Mouse (Mus musculus) kidney, embryonic 16.5 days (tissue): ENCODE measurements around the gene Plet1. TPM values are rescaled to one million over a fixed set of nuclear protein-coding genes. Genes with fewer than 3 reads are reported as not detected.

Experiments
- ATAC-seq: fragments of 200-750 bp; cut with Nextera tagmentation; 2 replicates; pipeline ENCODE4 v1.8.0; 2017; ENCODE audit warnings: moderate TSS enrichment; ENCODE audit not compliant: low FRiP score, low TSS enrichment
- H3K27ac ChIP-seq: fragments of 300-500 bp; sonication (generic); 2 replicates; pipeline ENCODE4 v1.5.1; 2014; ENCODE audit warnings: low read length
- H3K27me3 ChIP-seq: fragments of 300-500 bp; sonication (generic); 2 replicates; pipeline ENCODE4 v1.6.1; 2014; ENCODE audit warnings: low read length, control low read depth, mixed read lengths; ENCODE audit not compliant: insufficient read depth
- H3K36me3 ChIP-seq: fragments of 300-500 bp; sonication (generic); 2 replicates; pipeline ENCODE4 v1.6.1; 2014; ENCODE audit warnings: low read length, control low read depth, mixed read lengths; ENCODE audit not compliant: insufficient read depth
- H3K4me1 ChIP-seq: fragments of 300-500 bp; sonication (generic); 2 replicates; pipeline ENCODE4 v1.6.1; 2014; ENCODE audit warnings: low read length, control low read depth, mixed read lengths; ENCODE audit not compliant: insufficient read depth
- H3K4me2 ChIP-seq: fragments of 300-500 bp; sonication (generic); replicated peaks from 2 replicates; pipeline ENCODE4 v1.6.1; 2014; ENCODE audit warnings: low read depth, low read length
- H3K4me3 ChIP-seq: fragments of 300-500 bp; sonication (generic); 2 replicates; pipeline ENCODE4 v1.5.1; 2014; ENCODE audit warnings: mild to moderate bottlenecking, low read length
- H3K9ac ChIP-seq: fragments of 300-500 bp; sonication (generic); replicated peaks from 2 replicates; pipeline ENCODE4 v1.6.1; 2014; ENCODE audit warnings: low read length
- H3K9me3 ChIP-seq: fragments of 300-500 bp; sonication (generic); 2 replicates; pipeline ENCODE4 v1.6.1; 2016; ENCODE audit warnings: low read length, control low read depth
- WGBS: fragments of 180-500 bp; shearing (Covaris S2); extraction: QIAGEN DNeasy Blood & Tissue Kit; methylation state at CpG from one replicate; pipeline ENCODE4 v1.1.7; 2014; 5-methylcytosine and 5-hydroxymethylcytosine counted together
- polyA plus RNA-seq: library from polyadenylated mRNA; unstranded; fragments of >200 nt; fragmentation: Nextera tagmentation; extraction: Ambion mirVana; gene quantifications from 2 replicates; pipeline ENCODE4 v1.2.1, GENCODE M21; 2015

Gene Plet1
- 36.9 and 37.1 TPM in 2 replicates for polyA plus RNA-seq

DNA sequence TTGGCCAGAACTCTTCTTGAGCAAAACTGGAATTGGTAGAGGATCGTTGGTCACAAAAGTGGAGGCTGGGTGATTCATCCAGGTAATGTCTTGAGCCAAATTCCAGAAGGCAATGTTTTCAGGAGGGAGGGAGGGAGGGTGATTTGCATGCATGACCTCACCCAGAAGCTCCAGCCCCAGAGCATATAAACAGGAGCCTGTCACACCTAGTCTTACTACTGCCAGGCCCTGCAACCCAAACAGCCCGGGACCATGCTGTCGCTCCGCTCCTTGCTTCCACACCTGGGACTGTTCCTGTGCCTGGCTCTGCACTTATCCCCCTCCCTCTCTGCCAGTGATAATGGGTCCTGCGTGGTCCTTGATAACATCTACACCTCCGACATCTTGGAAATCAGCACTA, at the start of gene Plet1:
Plet1 (plus strand) TSS at position 215 of the 400 bp plus-strand sequence.
- peak within 1 kb of the TSS; percentile 12 for H3K4me3 ChIP-seq

DNA sequence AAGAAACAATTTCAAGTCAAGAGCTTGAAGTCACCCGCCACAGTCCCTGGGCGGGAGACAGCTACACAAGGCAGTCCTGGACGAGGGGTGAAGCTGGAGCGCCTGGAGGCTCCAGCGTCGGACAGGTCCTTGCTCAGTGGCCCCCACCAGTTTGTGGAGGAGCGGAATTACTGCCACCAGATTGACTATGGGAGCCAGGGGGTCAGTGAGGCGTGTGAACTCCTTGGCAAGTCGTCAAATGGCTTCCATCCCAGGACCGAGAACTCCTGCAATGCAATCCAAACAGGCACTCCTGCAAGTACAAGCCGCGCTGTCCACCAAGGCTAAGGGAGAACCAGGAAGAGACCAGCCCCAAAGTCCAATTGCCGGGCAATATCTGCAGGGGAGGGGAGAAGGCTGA, 45.3 kb upstream of the Plet1 start:
- no peak overlapping the region for H3K27ac ChIP-seq
- no peaks in the 10 kb centered on the region; the same call in 1 of the 2 replicates for H3K9me3 ChIP-seq
- H3K9ac ChIP-seq: no peak overlapping the region
- H3K4me3 ChIP-seq: no peak overlapping the region
- ATAC-seq: no peak
- no peaks in the 10 kb centered on the region for H3K27me3 ChIP-seq
- WGBS: 23% methylated on average over 13 of the region's 13 CpGs
- H3K4me2 ChIP-seq: peak overlapping the region; percentile 26; the same call in 1 of the 2 replicates
- no peaks in the 10 kb centered on the region for H3K36me3 ChIP-seq
- H3K4me1 ChIP-seq: peaks cover 8% of the 10 kb centered on the region; the same call in 1 of the 2 replicates

More for the DNA sequence above, at the start of gene Plet1:
- Histone ChIP-seq H3K9ac (no peak within 1 kb of the TSS; the same call in 1 of the 2 replicates), H3K9me3 (no peaks in the 10 kb centered on the region), H3K4me2 (peak within 1 kb of the TSS; percentile 31), H3K36me3 (no peaks in the 10 kb centered on the region), H3K4me1 (peaks cover 9% of the 10 kb centered on the region; the same call in 1 of the 2 replicates), H3K27ac (peak within 1 kb of the TSS; percentile 45), H3K27me3 (no peaks in the 10 kb centered on the region)
- 51% methylated on average over 6 of the region's 6 CpGs for WGBS
- peak; percentile 65; the same call in 1 of the 2 replicates for ATAC-seq

DNA sequence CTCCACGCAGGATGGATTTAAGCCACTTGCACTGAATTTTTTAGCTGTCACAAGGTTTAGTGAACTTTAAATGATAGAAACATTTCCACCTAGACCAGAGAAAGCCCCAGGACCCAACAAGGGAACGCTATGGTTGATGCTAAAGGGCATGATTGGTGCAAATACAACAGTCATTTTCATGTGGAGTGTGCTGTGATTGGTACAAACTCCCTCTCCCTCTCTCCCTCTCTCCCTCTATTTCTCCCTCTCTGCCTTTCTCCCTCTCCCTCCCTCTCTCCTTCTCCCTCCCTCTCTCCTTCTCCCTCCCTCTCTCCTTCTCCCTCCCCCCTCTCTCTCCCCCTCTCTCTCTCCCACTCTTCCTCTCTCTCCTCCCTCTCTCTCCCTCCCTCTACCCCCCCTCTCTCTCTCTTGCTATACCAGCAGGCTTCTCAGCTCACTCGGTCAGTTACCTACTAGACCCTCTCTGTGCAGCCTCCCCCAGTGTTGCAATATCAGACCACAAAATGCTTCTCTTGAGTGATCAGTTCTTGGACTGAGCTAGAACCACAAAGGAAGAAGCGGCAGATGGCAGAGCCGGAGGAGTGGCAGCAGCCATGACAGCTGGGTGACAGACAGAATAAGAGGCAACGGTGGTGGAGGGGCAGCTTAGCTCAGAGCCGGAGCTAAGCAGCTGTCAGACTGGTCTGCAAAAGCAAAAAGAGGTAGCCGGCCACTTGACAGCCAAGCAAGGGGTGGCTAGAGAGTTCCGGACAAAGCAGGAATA, 42.7 kb upstream of the Plet1 start:
- 0 out of 2 replicates have a peak overlapping the region, but pooled peaks have one; percentile 4 for H3K9ac ChIP-seq
- peaks cover 8% of the 10 kb centered on the region; the same call in 1 of the 2 replicates for H3K4me1 ChIP-seq
- H3K36me3 ChIP-seq: no peaks in the 10 kb centered on the region
- H3K9me3 ChIP-seq: no peaks in the 10 kb centered on the region
- no peak for ATAC-seq
- H3K4me2 ChIP-seq: peak overlapping the region; percentile 41; the same call in 1 of the 2 replicates
- 44% methylated on average over 9 of the region's 9 CpGs for WGBS
- H3K27ac ChIP-seq: no peak overlapping the region
- H3K27me3 ChIP-seq: no peaks in the 10 kb centered on the region
- no peak overlapping the region for H3K4me3 ChIP-seq

DNA sequence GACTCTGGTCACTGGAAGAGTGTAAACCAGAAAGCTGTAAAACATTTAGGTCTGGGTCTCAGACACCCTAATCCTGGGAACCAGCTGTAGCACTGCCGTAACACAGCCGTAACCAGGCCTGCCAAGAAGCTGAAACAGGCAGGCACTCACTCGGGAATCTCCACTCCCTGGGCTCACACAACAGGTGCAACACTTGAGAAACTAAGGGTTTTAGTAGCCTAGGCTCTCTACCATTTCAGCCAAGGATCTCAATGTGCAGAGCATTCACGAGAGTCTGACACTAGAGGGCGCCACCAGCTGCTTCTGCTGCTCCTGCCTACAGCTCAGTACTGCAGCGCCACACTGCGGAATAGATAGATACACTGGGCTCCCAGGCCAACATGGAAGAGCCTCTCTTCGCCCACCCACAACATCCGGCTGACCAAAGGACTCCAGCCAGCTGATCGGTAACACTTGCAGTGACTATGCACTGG, 42.0 kb upstream of the Plet1 start:
- Histone ChIP-seq H3K9me3 (no peaks in the 10 kb centered on the region), H3K4me1 (peaks cover 8% of the 10 kb centered on the region; the same call in 1 of the 2 replicates), H3K36me3 (no peaks in the 10 kb centered on the region), H3K9ac (no peak overlapping the region), H3K4me2 (peak overlapping the region; percentile 41), H3K27me3 (no peaks in the 10 kb centered on the region), H3K27ac (no peak overlapping the region), H3K4me3 (no peak overlapping the region)
- WGBS: 8% methylated on average over 10 of the region's 10 CpGs
- ATAC-seq: peak; percentile 62; the same call in 1 of the 2 replicates

DNA sequence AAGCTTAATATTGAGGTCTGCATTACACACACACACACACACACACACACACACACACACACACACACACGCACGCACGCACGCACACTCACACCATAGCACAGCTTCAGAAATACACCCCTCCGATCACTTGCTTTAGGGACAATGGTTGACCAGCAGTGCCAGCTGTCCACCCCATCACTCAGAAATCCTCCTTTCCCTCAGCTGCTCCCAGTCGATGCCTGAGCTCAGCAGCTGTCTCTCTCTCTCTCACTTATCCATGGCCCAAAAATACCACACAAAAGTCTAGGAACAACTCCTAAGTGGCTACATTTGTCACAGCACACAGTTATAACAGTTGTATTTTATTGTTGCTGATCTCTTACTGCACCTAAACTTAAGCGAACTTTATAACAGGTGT, 36.7 kb upstream of the Plet1 start:
- H3K36me3 ChIP-seq: no peaks in the 10 kb centered on the region
- H3K4me2 ChIP-seq: no peak overlapping the region
- no peaks in the 10 kb centered on the region for H3K9me3 ChIP-seq
- H3K27me3 ChIP-seq: no peaks in the 10 kb centered on the region
- H3K9ac ChIP-seq: no peak overlapping the region
- H3K27ac ChIP-seq: no peak overlapping the region
- H3K4me3 ChIP-seq: no peak overlapping the region
- peaks cover 2% of the 10 kb centered on the region; the same call in 1 of the 2 replicates for H3K4me1 ChIP-seq
- no peak for ATAC-seq
- WGBS: 83% methylated on average over 7 of the region's 7 CpGs

DNA sequence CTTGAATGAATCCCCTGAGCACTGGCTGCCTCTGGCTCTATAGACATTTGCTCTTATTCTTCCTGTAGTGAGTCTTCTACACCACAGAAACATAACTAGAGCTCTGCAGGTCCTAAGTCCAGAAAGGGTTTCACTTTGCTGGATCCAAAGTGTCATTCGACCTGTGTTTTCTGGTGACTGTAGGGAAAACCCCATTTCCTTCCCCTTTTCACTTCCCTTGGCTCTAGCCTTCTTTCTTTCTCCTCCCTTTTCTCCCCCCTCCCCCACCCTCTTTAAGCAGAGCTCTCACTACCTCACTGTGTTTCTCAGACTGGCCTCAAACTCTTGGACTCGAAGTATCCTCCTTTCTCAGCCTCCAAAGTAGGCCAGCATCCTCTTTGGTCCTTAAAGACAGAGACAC, 34.8 kb upstream of the Plet1 start:
- Histone ChIP-seq H3K4me3 (no peak overlapping the region), H3K4me2 (no peak overlapping the region), H3K27ac (no peak overlapping the region), H3K27me3 (no peaks in the 10 kb centered on the region), H3K9me3 (no peaks in the 10 kb centered on the region), H3K4me1 (0 out of 2 replicates have a peak, but pooled peaks cover 3% of the 10 kb centered on the region), H3K36me3 (no peaks in the 10 kb centered on the region), H3K9ac (no peak overlapping the region)
- 72% methylated on average over 2 of the region's 2 CpGs for WGBS
- ATAC-seq: no peak

DNA sequence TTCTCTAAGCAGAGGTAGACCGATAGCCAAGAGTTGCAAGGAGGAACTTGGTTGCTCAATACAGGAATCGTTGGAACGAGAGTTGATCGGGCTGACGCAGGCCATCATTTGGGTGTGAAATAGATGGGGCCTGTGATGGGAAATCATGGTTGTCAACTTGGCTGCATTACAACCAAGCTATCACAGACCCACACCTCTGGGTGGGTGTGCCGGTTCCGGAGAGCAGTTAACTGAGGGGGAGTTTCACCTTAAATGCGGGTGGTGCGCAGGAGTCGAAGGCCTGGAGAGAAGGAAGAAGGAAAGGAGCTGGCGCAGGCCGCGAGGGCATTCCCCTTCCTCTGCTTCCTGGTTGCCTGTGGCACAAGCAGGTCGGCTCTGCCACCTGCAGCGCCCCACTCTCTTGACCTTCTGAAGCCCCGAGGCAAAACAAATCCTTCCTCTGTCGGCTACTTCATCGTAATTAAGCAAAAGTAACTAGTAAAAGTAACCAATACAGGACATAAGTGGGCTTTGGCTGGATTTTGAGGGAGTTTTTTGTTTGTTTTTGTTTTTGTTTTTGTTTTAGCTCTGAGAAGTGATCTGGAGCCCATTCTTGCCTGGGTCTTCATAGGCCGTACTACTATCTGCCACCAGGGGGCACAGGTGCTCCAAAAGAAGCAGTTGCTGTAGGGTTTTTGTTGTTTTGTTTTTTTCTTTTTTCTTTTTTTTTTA, 31.7 kb upstream of the Plet1 start:
- Histone ChIP-seq H3K27me3 (no peaks in the 10 kb centered on the region), H3K4me3 (peak overlapping the region; percentile 30), H3K4me2 (peak overlapping the region; percentile 51), H3K36me3 (no peaks in the 10 kb centered on the region), H3K9ac (peak overlapping the region; percentile 60), H3K4me1 (0 out of 2 replicates have a peak, but pooled peaks cover 3% of the 10 kb centered on the region), H3K27ac (no peak overlapping the region), H3K9me3 (no peaks in the 10 kb centered on the region)
- ATAC-seq: peak; percentile 49; the same call in 1 of the 2 replicates
- WGBS: 35% methylated on average over 19 of the region's 19 CpGs

DNA sequence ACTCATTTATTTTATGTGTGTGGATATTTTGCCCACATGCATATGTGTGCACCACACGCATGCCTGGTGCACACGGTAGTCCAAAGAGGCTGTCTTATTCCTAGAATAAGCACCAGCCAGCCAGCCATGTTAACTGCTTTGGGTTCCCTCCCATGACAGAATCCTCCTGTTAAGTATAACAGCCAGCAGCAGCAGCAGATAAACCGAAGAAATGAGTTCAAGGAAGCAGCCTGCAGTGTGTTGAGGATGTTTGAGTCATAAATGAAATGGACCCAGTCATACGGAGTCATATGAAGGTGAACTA, 31.2 kb upstream of the Plet1 start:
- no peaks in the 10 kb centered on the region for H3K27me3 ChIP-seq
- 0 out of 2 replicates have a peak, but pooled peaks have one; percentile 27 for ATAC-seq
- peak overlapping the region; percentile 51; the same call in 1 of the 2 replicates for H3K4me2 ChIP-seq
- 0 out of 2 replicates have a peak, but pooled peaks cover 3% of the 10 kb centered on the region for H3K4me1 ChIP-seq
- whole genome bisulfite sequencing: 30% methylated on average over 4 of the region's 4 CpGs
- no peak overlapping the region for H3K4me3 ChIP-seq
- no peaks in the 10 kb centered on the region for H3K36me3 ChIP-seq
- no peak overlapping the region for H3K27ac ChIP-seq
- H3K9me3 ChIP-seq: no peaks in the 10 kb centered on the region
- no peak overlapping the region for H3K9ac ChIP-seq

DNA sequence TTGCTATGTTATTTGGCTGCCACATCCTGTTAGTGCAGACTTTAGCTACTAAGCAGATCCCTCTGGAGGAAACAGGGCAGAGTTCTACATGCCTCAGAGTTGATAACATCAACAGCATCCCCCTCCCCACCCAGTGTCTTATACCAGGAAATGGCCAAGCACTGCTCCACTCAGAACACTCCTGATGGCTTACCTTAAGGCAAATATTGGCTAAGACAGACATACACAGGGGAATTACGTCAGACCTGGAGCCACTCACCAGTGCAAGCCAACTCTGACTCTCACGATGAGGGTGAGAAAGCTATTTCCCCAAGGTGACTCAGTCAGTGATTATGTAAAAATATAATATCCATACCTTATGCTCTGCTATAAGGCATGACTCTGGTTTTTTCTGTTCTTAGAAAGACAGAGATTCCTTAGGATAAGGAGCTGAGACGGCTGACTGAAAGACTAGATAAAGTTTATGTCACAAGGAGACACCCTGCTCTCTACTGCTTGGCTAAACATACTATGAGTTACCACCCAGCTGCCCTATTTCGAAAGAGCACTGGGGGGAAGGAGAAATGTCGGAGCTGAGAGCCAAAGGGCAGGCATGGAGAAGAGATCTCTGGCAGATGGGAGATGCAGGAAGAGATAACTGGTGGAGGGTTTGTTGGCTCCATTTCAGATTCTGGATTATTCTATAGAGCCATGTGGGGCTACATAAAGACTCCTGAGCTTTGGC, 23.8 kb upstream of the Plet1 start:
- Histone ChIP-seq H3K4me1 (peaks cover 12% of the 10 kb centered on the region), H3K27me3 (no peaks in the 10 kb centered on the region), H3K9ac (no peak overlapping the region), H3K4me2 (no peak overlapping the region), H3K27ac (no peak overlapping the region), H3K36me3 (no peaks in the 10 kb centered on the region), H3K9me3 (no peaks in the 10 kb centered on the region), H3K4me3 (no peak overlapping the region)
- ATAC-seq: no peak
- WGBS: 66% methylated on average over 5 of the region's 5 CpGs
